Mouse (Mus musculus) liver, adult 2 months (tissue): Measurements from ENCODE around the gene Pitx2. TPM values are rescaled to one million over a fixed set of nuclear protein-coding genes. Genes with fewer than 3 reads are reported as not detected.

Experiments used
- DNase-seq: peaks from one replicate; pipeline ENCODE4 v3.0.0-alpha.2; 2011; ENCODE audit warnings: low read depth, low spot score; ENCODE audit errors: extremely low read depth
- H3K27ac ChIP-seq: fragments of 200-500 bp; replicated peaks from 2 replicates; pipeline ENCODE4 v1.5.1; 2012; ENCODE audit warnings: low read depth, mild to moderate bottlenecking, control low read depth, inconsistent platforms, low read length; ENCODE audit not compliant: insufficient read depth
- H3K27me3 ChIP-seq: fragments of 200-500 bp; 2 replicates; pipeline ENCODE4 v1.6.1; 2012; ENCODE audit warnings: mild to moderate bottlenecking, moderate library complexity, low read length, inconsistent platforms; ENCODE audit not compliant: control insufficient read depth, insufficient read depth
- H3K36me3 ChIP-seq: fragments of 200-500 bp; 2 replicates; pipeline ENCODE4 v1.6.1; 2012; ENCODE audit warnings: low read length, inconsistent platforms; ENCODE audit not compliant: control insufficient read depth, insufficient read depth
- H3K4me1 ChIP-seq: fragments of 200-500 bp; 2 replicates; pipeline ENCODE4 v1.6.1; 2011; ENCODE audit warnings: low read length; ENCODE audit not compliant: control insufficient read depth, insufficient read depth
- H3K4me3 ChIP-seq: fragments of 200-500 bp; 2 replicates; pipeline ENCODE4 v1.5.1; 2011; ENCODE audit warnings: low read depth, mild to moderate bottlenecking, control low read depth, low read length, moderate library complexity; ENCODE audit not compliant: insufficient read depth
- H3K79me2 ChIP-seq: fragments of 200-500 bp; 2 replicates; pipeline ENCODE4 v1.6.1; 2012; ENCODE audit warnings: inconsistent platforms, mild to moderate bottlenecking, low read length, moderate library complexity; ENCODE audit not compliant: control insufficient read depth, insufficient read depth
- H3K9ac ChIP-seq: fragments of 200-500 bp; 2 replicates; pipeline ENCODE4 v1.6.1; 2012; ENCODE audit warnings: low read depth, mild to moderate bottlenecking, control low read depth, inconsistent platforms, low read length
- CTCF ChIP-seq: fragments of 200-500 bp; IDR thresholded peaks from 2 replicates; pipeline ENCODE4 v1.5.1; 2011; ENCODE audit warnings: low read depth, low read length, control low read depth
- POLR2A ChIP-seq: fragments of 200-500 bp; IDR thresholded peaks from 2 replicates; pipeline ENCODE4 v1.6.1; 2011; ENCODE audit warnings: low read length, control low read depth; ENCODE audit not compliant: insufficient read depth; ENCODE audit errors: extremely low read depth
- WGBS: fragments of 180-500 bp; shearing (Covaris S2); methylation state at CpG from one replicate; pipeline ENCODE4 v1.1.7; 2018; 5-methylcytosine and 5-hydroxymethylcytosine counted together
- polyA plus RNA-seq: library from polyadenylated mRNA; depleted of rRNA; stranded (reverse); fragments of >200 nt; gene quantifications from 2 replicates; pipeline ENCODE4 v1.2.3, GENCODE M21; 2012
- total RNA-seq: library from RNA; depleted of rRNA; stranded (reverse); fragments of >200 nt; gene quantifications from 2 replicates; pipeline ENCODE4 v1.2.3, GENCODE M21; 2014

The Pitx2 gene
- total and polyA plus RNA-seq, 2 experiments, result 0.18 TPM; not detected in 1

DNA sequence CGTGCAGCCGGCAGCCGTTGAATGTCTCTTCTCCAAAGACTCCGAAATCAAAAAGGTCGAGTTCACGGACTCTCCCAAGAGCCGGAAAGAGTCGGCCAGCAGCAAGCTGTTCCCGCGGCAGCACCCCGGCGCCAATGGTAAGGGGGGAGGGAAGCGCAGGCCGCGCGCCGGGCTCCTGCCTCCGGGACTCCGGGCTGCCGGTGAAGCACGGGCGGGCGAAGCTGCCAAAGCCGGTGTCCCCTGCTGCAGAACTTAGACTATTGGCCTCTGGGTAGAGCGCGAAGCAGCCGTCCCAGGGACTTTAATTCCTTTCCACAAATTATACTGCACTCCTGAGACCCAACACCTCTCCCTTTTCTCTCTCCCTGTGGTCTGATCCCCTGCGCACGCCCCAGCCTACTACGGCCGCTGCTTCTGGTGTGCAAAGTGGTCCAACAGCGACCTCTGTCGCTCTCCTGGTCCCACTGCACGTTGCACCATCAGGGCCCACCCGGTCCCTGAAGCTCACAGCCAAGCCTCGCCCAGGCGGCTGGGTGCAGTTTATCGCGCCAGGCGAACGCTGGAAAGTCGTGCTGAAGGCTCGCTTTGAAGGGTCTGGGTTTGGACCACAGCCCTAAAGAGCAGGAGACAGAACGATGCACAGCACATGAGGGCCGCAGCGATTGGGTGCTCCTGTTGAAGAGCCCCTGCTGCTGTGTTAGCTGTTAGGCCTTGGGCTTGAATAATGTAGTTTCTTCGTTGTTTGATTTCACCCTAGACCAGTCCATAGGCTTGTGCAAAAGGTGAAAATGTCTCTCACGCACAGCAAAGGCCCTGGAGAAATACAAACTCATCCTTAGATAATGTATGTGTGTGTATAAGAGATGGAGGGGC lies 5.0 kb downstream of the Pitx2 start:
- WGBS, result 3% methylated on average over 47 of the region's 48 CpGs
- H3K27me3 ChIP-seq, result peaks cover 49% of the 10 kb centered on the region
- no peak overlapping the region for H3K27ac ChIP-seq
- no peaks in the 10 kb centered on the region for H3K4me1 ChIP-seq
- no peak overlapping the region for H3K9ac ChIP-seq
- no peak overlapping the region for H3K4me3 ChIP-seq
- H3K79me2 ChIP-seq, result no peaks in the 10 kb centered on the region
- no peaks in the 10 kb centered on the region for H3K36me3 ChIP-seq
- DNase-seq, result no peak
- TF ChIP-seq POLR2A (no peak), CTCF (peak; percentile 72)

DNA sequence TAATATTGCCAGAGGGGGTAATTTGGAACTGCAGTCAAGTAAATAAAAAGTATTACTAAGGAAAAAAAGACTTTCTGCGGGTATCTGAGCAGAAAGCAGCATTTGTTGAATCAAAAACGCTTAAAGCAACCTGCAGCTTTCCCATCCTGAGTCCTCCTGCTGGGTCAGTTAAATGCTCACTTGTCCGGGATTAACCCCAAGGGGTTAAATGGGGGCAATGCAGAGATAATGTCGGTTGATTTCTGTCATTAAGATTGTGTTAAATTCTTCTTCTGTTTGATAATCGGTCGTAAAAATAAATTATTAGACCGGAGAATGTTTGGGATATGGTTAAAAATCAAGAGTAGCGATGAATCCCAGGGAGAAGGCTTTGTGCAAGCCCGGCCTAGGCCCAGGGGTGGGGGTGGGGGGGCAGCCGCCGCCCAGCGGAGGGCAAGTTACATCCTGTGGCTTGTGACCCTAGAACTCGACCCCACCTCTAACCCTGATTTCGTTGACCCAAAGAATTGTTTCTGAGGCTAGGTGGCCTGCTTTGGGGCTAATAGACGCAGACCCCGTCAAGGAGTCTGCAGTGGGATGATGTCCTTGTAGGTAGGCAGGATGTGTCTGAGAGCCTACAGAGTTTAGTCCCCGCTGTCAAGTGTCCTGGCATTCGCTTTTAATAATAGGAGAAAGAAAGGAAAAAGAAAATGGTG lies 6.0 kb downstream of the Pitx2 start:
- no peaks in the 10 kb centered on the region for H3K79me2 ChIP-seq
- TF ChIP-seq CTCF, result no peak
- no peak for TF ChIP-seq POLR2A
- no peak overlapping the region for H3K9ac ChIP-seq
- no peak overlapping the region for H3K27ac ChIP-seq
- peaks cover 46% of the 10 kb centered on the region for H3K27me3 ChIP-seq
- H3K36me3 ChIP-seq, result no peaks in the 10 kb centered on the region
- WGBS, result 9% methylated on average over 18 of the region's 18 CpGs
- DNase-seq, result no peak
- no peak overlapping the region for H3K4me3 ChIP-seq
- no peaks in the 10 kb centered on the region for H3K4me1 ChIP-seq

DNA sequence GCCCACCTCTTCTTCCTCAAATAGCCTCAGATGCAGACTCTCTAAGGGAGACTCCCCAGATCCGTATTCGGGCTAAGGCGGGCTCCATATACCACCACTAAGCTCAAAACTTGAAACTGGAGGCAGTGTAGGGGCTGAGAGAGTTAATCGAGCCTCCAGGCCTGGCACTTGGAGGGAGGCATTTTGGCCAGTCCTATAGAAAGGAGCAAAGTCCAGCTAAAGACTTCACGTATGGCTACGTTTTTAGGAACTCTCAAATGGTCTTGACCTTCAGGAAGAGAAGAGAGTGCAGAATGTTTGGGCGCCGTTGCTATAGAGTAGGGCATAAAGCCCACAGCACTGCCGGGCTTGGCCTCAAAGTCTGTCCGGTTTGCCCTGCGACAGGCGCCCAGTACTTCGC lies 7.1 kb downstream of the Pitx2 start:
- Histone ChIP-seq H3K9ac (no peak overlapping the region), H3K27me3 (peaks cover 46% of the 10 kb centered on the region), H3K36me3 (no peaks in the 10 kb centered on the region), H3K4me1 (no peaks in the 10 kb centered on the region), H3K79me2 (no peaks in the 10 kb centered on the region), H3K27ac (no peak overlapping the region), H3K4me3 (no peak overlapping the region)
- TF ChIP-seq CTCF (no peak), POLR2A (no peak)
- 6% methylated on average over 13 of the region's 13 CpGs for WGBS
- DNase-seq, result no peak

DNA sequence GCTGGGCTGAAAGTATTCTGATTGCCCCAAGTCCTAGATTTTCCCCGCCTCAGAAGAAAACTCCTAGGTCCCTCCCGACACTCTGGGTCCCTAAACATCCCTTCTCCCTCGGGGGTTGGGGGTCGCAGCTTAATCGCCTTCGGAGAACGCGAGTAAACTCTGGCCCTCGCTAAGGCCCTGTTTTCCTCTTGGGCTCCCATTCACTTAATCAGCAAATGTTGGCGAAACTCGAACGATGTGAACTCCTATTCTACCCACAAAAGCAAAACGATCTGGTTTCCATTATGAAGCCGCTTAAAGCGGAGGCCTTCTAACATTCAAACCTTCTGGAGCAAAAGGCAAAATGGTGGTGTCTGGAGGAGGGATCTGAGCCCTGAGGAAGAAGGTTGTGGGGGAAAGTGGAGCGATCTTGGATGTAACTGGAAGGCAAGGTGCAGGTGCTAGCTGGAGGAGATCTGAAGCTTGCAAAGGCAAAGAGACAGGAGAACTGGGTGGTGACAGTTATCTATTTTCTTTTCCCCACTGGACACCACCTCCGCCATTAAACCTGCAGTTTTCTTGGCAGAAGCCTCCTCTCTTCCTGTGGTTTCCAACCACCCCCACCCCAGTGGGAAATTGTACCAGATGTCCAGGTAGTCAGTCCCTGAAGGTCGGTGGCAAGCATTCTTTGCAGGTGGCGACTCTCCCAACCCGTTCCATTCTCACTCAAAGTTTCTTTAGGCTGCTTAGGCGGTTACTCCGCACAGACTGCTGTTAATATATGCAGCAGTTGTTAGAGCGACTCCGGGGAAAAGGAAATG lies 7.8 kb downstream of the Pitx2 start:
- Histone ChIP-seq H3K4me1 (no peaks in the 10 kb centered on the region), H3K27me3 (peaks cover 43% of the 10 kb centered on the region), H3K9ac (no peak overlapping the region), H3K79me2 (no peaks in the 10 kb centered on the region), H3K4me3 (no peak overlapping the region), H3K36me3 (no peaks in the 10 kb centered on the region), H3K27ac (no peak overlapping the region)
- 4% methylated on average over 24 of the region's 24 CpGs for WGBS
- DNase-seq, result no peak
- TF ChIP-seq CTCF (no peak), POLR2A (no peak)

DNA sequence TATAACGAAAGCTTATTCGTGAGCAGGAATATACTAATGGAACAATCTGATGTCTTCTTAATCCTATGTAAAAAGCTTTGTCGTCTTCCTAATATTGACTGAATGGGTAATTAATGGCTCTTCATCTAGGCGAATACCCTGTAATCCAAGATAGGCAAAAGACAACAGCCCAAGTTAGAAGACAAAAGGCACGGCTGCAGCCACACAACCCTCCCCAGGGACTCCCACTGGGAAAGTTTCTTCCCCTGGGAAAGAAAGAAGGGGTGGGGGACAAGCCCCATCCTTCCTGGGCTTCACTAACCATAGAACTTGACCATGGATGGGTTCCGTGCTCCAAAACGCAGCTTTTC lies 8.3 kb downstream of the Pitx2 start:
- no peaks in the 10 kb centered on the region for H3K79me2 ChIP-seq
- H3K27me3 ChIP-seq, result peaks cover 40% of the 10 kb centered on the region

More for the DNA sequence above, 8.3 kb downstream of the Pitx2 start:
- no peak for DNase-seq
- no peak overlapping the region for H3K4me3 ChIP-seq
- H3K27ac ChIP-seq, result no peak overlapping the region
- H3K36me3 ChIP-seq, result no peaks in the 10 kb centered on the region
- H3K4me1 ChIP-seq, result no peaks in the 10 kb centered on the region
- no peak overlapping the region for H3K9ac ChIP-seq
- TF ChIP-seq POLR2A, result no peak
- no peak for TF ChIP-seq CTCF
- WGBS, result 1% methylated on average over 7 of the region's 7 CpGs
